Mouse (Mus musculus): Measurements from ENCODE around the gene A530032D15Rik. TPM values are rescaled to one million over a fixed set of nuclear protein-coding genes. Genes with fewer than 3 reads are reported as not detected.
"Not testable (repeated sequence)": the region's sequence is repeated elsewhere in the genome, so short reads cannot be mapped to it uniquely, and the experiment has no call there.

A530032D15Rik gene
- polyA plus RNA-seq, 1 experiment from 2014 or later, result 0.31 TPM

GRCm38 (mm10) chr1:85092169-85092568, 17.5 kb downstream of the A530032D15Rik start:
- not testable (repeated sequence) for H3K4me3 ChIP-seq (replicated peaks; ENCODE audit: low read length); H3K4me1 ChIP-seq (ENCODE audit: control insufficient read depth, insufficient read depth, low read length); ATAC-seq (ENCODE audit: insufficient read depth, low FRiP score); H3K4me2 ChIP-seq (ENCODE audit: low read depth, low read length); H3K9me3 ChIP-seq (replicated peaks; ENCODE audit: control insufficient read depth, low read length); H3K9ac ChIP-seq (ENCODE audit: low read length); H3K27ac ChIP-seq (ENCODE audit: low read length); H3K36me3 ChIP-seq (ENCODE audit: control insufficient read depth, insufficient read depth, low read length); H3K27me3 ChIP-seq (ENCODE audit: control insufficient read depth, insufficient read depth, low read length)
- WGBS, result 34% methylated on average over 1 of the region's 3 CpGs

- not testable (repeated sequence) for H3K27ac ChIP-seq (ENCODE audit: low read length); H3K9me3 ChIP-seq (replicated peaks; ENCODE audit: control insufficient read depth, low read length); H3K4me2 ChIP-seq (ENCODE audit: low read depth, low read length); ATAC-seq (ENCODE audit: insufficient read depth, low FRiP score); H3K27me3 ChIP-seq (ENCODE audit: control insufficient read depth, insufficient read depth, low read length); H3K4me1 ChIP-seq (ENCODE audit: control insufficient read depth, insufficient read depth, low read length); H3K4me3 ChIP-seq (replicated peaks; ENCODE audit: low read length); H3K9ac ChIP-seq (ENCODE audit: low read length); H3K36me3 ChIP-seq (ENCODE audit: control insufficient read depth, insufficient read depth, low read length)
- WGBS, result 100% methylated on average over 1 of the region's 1 CpGs
Observed at GRCm38 (mm10) chr1:85086211-85086610, 23.4 kb downstream of the A530032D15Rik start.

GRCm38 (mm10) chr1:85084803-85085202, 24.9 kb downstream of the A530032D15Rik start:
- not testable (repeated sequence) for H3K4me3 ChIP-seq (replicated peaks; ENCODE audit: low read length); H3K36me3 ChIP-seq (ENCODE audit: control insufficient read depth, insufficient read depth, low read length); H3K4me2 ChIP-seq (ENCODE audit: low read depth, low read length); H3K9me3 ChIP-seq (replicated peaks; ENCODE audit: control insufficient read depth, low read length); H3K27me3 ChIP-seq (ENCODE audit: control insufficient read depth, insufficient read depth, low read length); H3K4me1 ChIP-seq (ENCODE audit: control insufficient read depth, insufficient read depth, low read length); H3K27ac ChIP-seq (ENCODE audit: low read length); ATAC-seq (ENCODE audit: insufficient read depth, low FRiP score); H3K9ac ChIP-seq (ENCODE audit: low read length)
- WGBS, result 60% methylated on average over 3 of the region's 3 CpGs

- not testable (repeated sequence) for H3K4me2 ChIP-seq (ENCODE audit: low read depth, low read length); H3K27ac ChIP-seq (ENCODE audit: low read length); H3K9ac ChIP-seq (ENCODE audit: low read length); H3K4me1 ChIP-seq (ENCODE audit: control insufficient read depth, insufficient read depth, low read length); H3K4me3 ChIP-seq (replicated peaks; ENCODE audit: low read length); H3K27me3 ChIP-seq (ENCODE audit: control insufficient read depth, insufficient read depth, low read length); H3K36me3 ChIP-seq (ENCODE audit: control insufficient read depth, insufficient read depth, low read length); H3K9me3 ChIP-seq (replicated peaks; ENCODE audit: control insufficient read depth, low read length); ATAC-seq (ENCODE audit: insufficient read depth, low FRiP score)
- WGBS, result 58% methylated on average over 3 of the region's 3 CpGs
Observed at GRCm38 (mm10) chr1:85073099-85073498, 36.6 kb downstream of the A530032D15Rik start.

GRCm38 (mm10) chr1:85071690-85072089, 38.0 kb downstream of the A530032D15Rik start:
- H3K9ac ChIP-seq (ENCODE audit: low read length); ATAC-seq (ENCODE audit: insufficient read depth, low FRiP score); H3K9me3 ChIP-seq (replicated peaks; ENCODE audit: control insufficient read depth, low read length); H3K4me3 ChIP-seq (replicated peaks; ENCODE audit: low read length); H3K36me3 ChIP-seq (ENCODE audit: control insufficient read depth, insufficient read depth, low read length); H3K4me2 ChIP-seq (ENCODE audit: low read depth, low read length); H3K27me3 ChIP-seq (ENCODE audit: control insufficient read depth, insufficient read depth, low read length); H3K4me1 ChIP-seq (ENCODE audit: control insufficient read depth, insufficient read depth, low read length); H3K27ac ChIP-seq (ENCODE audit: low read length): not testable (repeated sequence)
- 60% methylated on average over 3 of the region's 3 CpGs for WGBS

- 73% methylated on average over 4 of the region's 6 CpGs for WGBS
- H3K9ac ChIP-seq (ENCODE audit: low read length); H3K36me3 ChIP-seq (ENCODE audit: control insufficient read depth, insufficient read depth, low read length); H3K4me2 ChIP-seq (ENCODE audit: low read depth, low read length); H3K4me1 ChIP-seq (ENCODE audit: control insufficient read depth, insufficient read depth, low read length); H3K27ac ChIP-seq (ENCODE audit: low read length); H3K27me3 ChIP-seq (ENCODE audit: control insufficient read depth, insufficient read depth, low read length); H3K9me3 ChIP-seq (replicated peaks; ENCODE audit: control insufficient read depth, low read length); H3K4me3 ChIP-seq (replicated peaks; ENCODE audit: low read length); ATAC-seq (ENCODE audit: insufficient read depth, low FRiP score): not testable (repeated sequence)
Observed at GRCm38 (mm10) chr1:85035801-85036200, 73.9 kb downstream of the A530032D15Rik start.

GRCm38 (mm10) chr1:85034394-85034793, 75.3 kb downstream of the A530032D15Rik start:
- H3K27ac ChIP-seq (ENCODE audit: low read length); H3K4me3 ChIP-seq (replicated peaks; ENCODE audit: low read length); H3K4me2 ChIP-seq (ENCODE audit: low read depth, low read length); H3K9me3 ChIP-seq (replicated peaks; ENCODE audit: control insufficient read depth, low read length); ATAC-seq (ENCODE audit: insufficient read depth, low FRiP score); H3K9ac ChIP-seq (ENCODE audit: low read length); H3K4me1 ChIP-seq (ENCODE audit: control insufficient read depth, insufficient read depth, low read length); H3K36me3 ChIP-seq (ENCODE audit: control insufficient read depth, insufficient read depth, low read length); H3K27me3 ChIP-seq (ENCODE audit: control insufficient read depth, insufficient read depth, low read length): not testable (repeated sequence)
- WGBS, result 85% methylated on average over 3 of the region's 4 CpGs

GRCm38 (mm10) chr1:85033616-85034015, 76.0 kb downstream of the A530032D15Rik start:
- H3K9me3 ChIP-seq (replicated peaks; ENCODE audit: control insufficient read depth, low read length); ATAC-seq (ENCODE audit: insufficient read depth, low FRiP score); H3K4me2 ChIP-seq (ENCODE audit: low read depth, low read length); H3K9ac ChIP-seq (ENCODE audit: low read length); H3K27me3 ChIP-seq (ENCODE audit: control insufficient read depth, insufficient read depth, low read length); H3K4me3 ChIP-seq (replicated peaks; ENCODE audit: low read length); H3K27ac ChIP-seq (ENCODE audit: low read length); H3K36me3 ChIP-seq (ENCODE audit: control insufficient read depth, insufficient read depth, low read length); H3K4me1 ChIP-seq (ENCODE audit: control insufficient read depth, insufficient read depth, low read length): not testable (repeated sequence)
- 88% methylated on average over 4 of the region's 6 CpGs for WGBS

Data from stomach, embryonic 16.5 days (tissue).